Mouse (Mus musculus) hindbrain, embryonic 12.5 days (tissue): Measurements from ENCODE around the gene Abi3. TPM values are rescaled to one million over a fixed set of nuclear protein-coding genes. Genes with fewer than 3 reads are reported as not detected.

Experiments used
- ATAC-seq: fragments of 200-750 bp; cut with Nextera tagmentation; 2 replicates; pipeline ENCODE4 v1.8.0; 2017; ENCODE audit warnings: moderate TSS enrichment; ENCODE audit not compliant: low FRiP score
- H3K27ac ChIP-seq: fragments of 300-500 bp; sonication (generic); 2 replicates; pipeline ENCODE4 v1.5.1; 2016; ENCODE audit warnings: mild to moderate bottlenecking
- H3K27me3 ChIP-seq: fragments of 300-500 bp; sonication (generic); 2 replicates; pipeline ENCODE4 v1.6.1; 2016; ENCODE audit warnings: mild to moderate bottlenecking
- H3K36me3 ChIP-seq: fragments of 300-500 bp; sonication (generic); 2 replicates; pipeline ENCODE4 v1.6.1; 2016; ENCODE audit warnings: mild to moderate bottlenecking
- H3K4me1 ChIP-seq: fragments of 300-500 bp; sonication (generic); 2 replicates; pipeline ENCODE4 v1.6.1; 2016
- H3K4me2 ChIP-seq: fragments of 300-500 bp; sonication (generic); replicated peaks from 2 replicates; pipeline ENCODE4 v1.6.1; 2016; ENCODE audit warnings: mild to moderate bottlenecking
- H3K4me3 ChIP-seq: fragments of 300-500 bp; sonication (generic); 2 replicates; pipeline ENCODE4 v1.5.1; 2016; ENCODE audit warnings: mild to moderate bottlenecking
- H3K9ac ChIP-seq: fragments of 300-500 bp; sonication (generic); 2 replicates; pipeline ENCODE4 v1.6.1; 2016; ENCODE audit warnings: mild to moderate bottlenecking, moderate library complexity
- H3K9me3 ChIP-seq: fragments of 300-500 bp; sonication (generic); replicated peaks from 2 replicates; pipeline ENCODE4 v1.6.1; 2016; ENCODE audit warnings: mild to moderate bottlenecking
- WGBS: fragments of 180-500 bp; shearing (Covaris S2); methylation state at CpG from one replicate; pipeline ENCODE4 v1.1.7; 2016; 5-methylcytosine and 5-hydroxymethylcytosine counted together
- polyA plus RNA-seq: library from polyadenylated mRNA; unstranded; fragments of >200 nt; fragmentation: Nextera tagmentation; extraction: Ambion mirVana; gene quantifications from 2 replicates; pipeline ENCODE4 v1.2.1, GENCODE M21; 2016

Gene Abi3
- polyA plus RNA-seq, 1 experiment from 2014 or later = 3.7 TPM

GRCm38 (mm10) chr11:95857716-95858527 is 15.6 kb upstream of the Abi3 start:
- H3K27me3 ChIP-seq = no peaks in the 10 kb centered on the region
- ATAC-seq = no peak
- peak overlapping the region; percentile 88 for H3K27ac ChIP-seq
- peak overlapping the region; percentile 57 for H3K9ac ChIP-seq
- no peaks in the 10 kb centered on the region for H3K36me3 ChIP-seq
- H3K9me3 ChIP-seq = no peaks in the 10 kb centered on the region
- H3K4me2 ChIP-seq = peak overlapping the region; percentile 77
- 20% methylated on average over 21 of the region's 21 CpGs for WGBS
- peak overlapping the region; percentile 78 for H3K4me3 ChIP-seq
- peaks cover 17% of the 10 kb centered on the region for H3K4me1 ChIP-seq

- ATAC-seq = no peak
- Histone ChIP-seq H3K4me2 (no peak overlapping the region; the same call in 1 of the 2 replicates), H3K9ac (no peak overlapping the region), H3K36me3 (no peaks in the 10 kb centered on the region), H3K9me3 (no peaks in the 10 kb centered on the region), H3K27me3 (no peaks in the 10 kb centered on the region), H3K27ac (no peak overlapping the region), H3K4me3 (0 out of 2 replicates have a peak overlapping the region, but pooled peaks have one; percentile 78), H3K4me1 (peaks cover 17% of the 10 kb centered on the region)
- 82% methylated on average over 4 of the region's 4 CpGs for WGBS
Measured at GRCm38 (mm10) chr11:95857306-95857705, 15.0 kb upstream of the Abi3 start.

GRCm38 (mm10) chr11:95853684-95854083 is 11.4 kb upstream of the Abi3 start:
- Histone ChIP-seq H3K9ac (no peak overlapping the region), H3K27ac (no peak overlapping the region), H3K4me1 (peaks cover 9% of the 10 kb centered on the region), H3K4me3 (no peak overlapping the region), H3K27me3 (0 out of 2 replicates have a peak, but pooled peaks cover 7% of the 10 kb centered on the region), H3K9me3 (no peaks in the 10 kb centered on the region), H3K4me2 (no peak overlapping the region), H3K36me3 (no peaks in the 10 kb centered on the region)
- WGBS = 61% methylated on average over 5 of the region's 5 CpGs
- no peak for ATAC-seq

- Histone ChIP-seq H3K4me1 (no peaks in the 10 kb centered on the region), H3K9me3 (no peaks in the 10 kb centered on the region), H3K36me3 (no peaks in the 10 kb centered on the region), H3K9ac (no peak overlapping the region), H3K4me3 (no peak overlapping the region), H3K27me3 (0 out of 2 replicates have a peak, but pooled peaks cover 10% of the 10 kb centered on the region), H3K27ac (no peak overlapping the region), H3K4me2 (no peak overlapping the region)
- WGBS = 77% methylated on average over 2 of the region's 2 CpGs
- ATAC-seq = no peak
Measured at GRCm38 (mm10) chr11:95850898-95851297, 8.6 kb upstream of the Abi3 start.

GRCm38 (mm10) chr11:95844935-95845334 is 2.7 kb upstream of the Abi3 start:
- Histone ChIP-seq H3K27me3 (peaks cover 32% of the 10 kb centered on the region), H3K4me2 (no peak overlapping the region), H3K36me3 (no peaks in the 10 kb centered on the region), H3K4me3 (no peak overlapping the region), H3K27ac (no peak overlapping the region), H3K9ac (no peak overlapping the region), H3K4me1 (peaks cover 6% of the 10 kb centered on the region), H3K9me3 (no peaks in the 10 kb centered on the region)
- 76% methylated on average over 4 of the region's 4 CpGs for WGBS
- ATAC-seq = no peak

- Histone ChIP-seq H3K4me3 (no peak overlapping the region), H3K27me3 (peaks cover 30% of the 10 kb centered on the region), H3K4me1 (peaks cover 6% of the 10 kb centered on the region), H3K27ac (no peak overlapping the region), H3K9me3 (no peaks in the 10 kb centered on the region), H3K36me3 (no peaks in the 10 kb centered on the region), H3K4me2 (no peak overlapping the region), H3K9ac (no peak overlapping the region)
- 59% methylated on average over 6 of the region's 6 CpGs for WGBS
- ATAC-seq = no peak
Measured at GRCm38 (mm10) chr11:95843421-95843950, 1.2 kb upstream of the Abi3 start.

GRCm38 (mm10) chr11:95842953-95843352 is 677 bp upstream of the Abi3 start:
- no peak for ATAC-seq
- Histone ChIP-seq H3K9me3 (no peaks in the 10 kb centered on the region), H3K4me2 (no peak overlapping the region), H3K4me3 (no peak overlapping the region), H3K27ac (no peak overlapping the region), H3K36me3 (no peaks in the 10 kb centered on the region), H3K4me1 (peaks cover 6% of the 10 kb centered on the region), H3K27me3 (peaks cover 30% of the 10 kb centered on the region), H3K9ac (no peak overlapping the region)
- WGBS = 70% methylated on average over 5 of the region's 5 CpGs

- no peaks in the 10 kb centered on the region for H3K36me3 ChIP-seq
- H3K9me3 ChIP-seq = no peaks in the 10 kb centered on the region
- no peak for ATAC-seq
- H3K4me1 ChIP-seq = peaks cover 12% of the 10 kb centered on the region
- no peak overlapping the region for H3K9ac ChIP-seq
- H3K4me3 ChIP-seq = no peak overlapping the region
- WGBS = 68% methylated on average over 10 of the region's 10 CpGs
- H3K27ac ChIP-seq = no peak overlapping the region
- peaks cover 35% of the 10 kb centered on the region for H3K27me3 ChIP-seq
- H3K4me2 ChIP-seq = no peak overlapping the region
Measured at GRCm38 (mm10) chr11:95841498-95841830, 812 bp downstream of the Abi3 start.

GRCm38 (mm10) chr11:95840694-95841497 is 1.4 kb downstream of the Abi3 start:
- 79% methylated on average over 5 of the region's 5 CpGs for WGBS
- H3K27me3 ChIP-seq = peaks cover 41% of the 10 kb centered on the region
- peaks cover 12% of the 10 kb centered on the region for H3K4me1 ChIP-seq
- H3K36me3 ChIP-seq = no peaks in the 10 kb centered on the region
- no peak overlapping the region for H3K9ac ChIP-seq
- ATAC-seq = no peak
- no peak overlapping the region for H3K27ac ChIP-seq
- no peak overlapping the region for H3K4me2 ChIP-seq
- no peak overlapping the region for H3K4me3 ChIP-seq
- no peaks in the 10 kb centered on the region for H3K9me3 ChIP-seq

- Histone ChIP-seq H3K9ac (no peak overlapping the region), H3K4me2 (no peak overlapping the region), H3K9me3 (no peaks in the 10 kb centered on the region), H3K4me1 (peaks cover 20% of the 10 kb centered on the region), H3K4me3 (no peak overlapping the region), H3K36me3 (no peaks in the 10 kb centered on the region), H3K27ac (no peak overlapping the region), H3K27me3 (peaks cover 57% of the 10 kb centered on the region)
- 71% methylated on average over 8 of the region's 8 CpGs for WGBS
- no peak for ATAC-seq
Measured at GRCm38 (mm10) chr11:95838999-95839868, 3.0 kb downstream of the Abi3 start.

GRCm38 (mm10) chr11:95838598-95838997 is 3.7 kb downstream of the Abi3 start:
- H3K4me3 ChIP-seq = no peak overlapping the region
- 84% methylated on average over 4 of the region's 4 CpGs for WGBS
- H3K4me1 ChIP-seq = peaks cover 26% of the 10 kb centered on the region
- H3K9me3 ChIP-seq = no peaks in the 10 kb centered on the region
- ATAC-seq = no peak
- peaks cover 64% of the 10 kb centered on the region for H3K27me3 ChIP-seq
- H3K36me3 ChIP-seq = no peaks in the 10 kb centered on the region
- H3K9ac ChIP-seq = no peak overlapping the region
- H3K4me2 ChIP-seq = no peak overlapping the region
- no peak overlapping the region for H3K27ac ChIP-seq

- Histone ChIP-seq H3K4me1 (peaks cover 30% of the 10 kb centered on the region), H3K36me3 (no peaks in the 10 kb centered on the region)
- WGBS = 72% methylated on average over 10 of the region's 10 CpGs
Measured at GRCm38 (mm10) chr11:95837059-95837458, 5.2 kb downstream of the Abi3 start, which contains the start of gene Gngt2. TSS of gene Gngt2 (plus strand) at chr11:95837216.

More at GRCm38 (mm10) chr11:95837059-95837458, 5.2 kb downstream of the Abi3 start, which contains the start of gene Gngt2:
- Histone ChIP-seq H3K27me3 (peaks cover 70% of the 10 kb centered on the region), H3K27ac (no peak within 1 kb of the TSS), H3K9ac (no peak within 1 kb of the TSS), H3K4me3 (no peak within 1 kb of the TSS), H3K4me2 (no peak within 1 kb of the TSS), H3K9me3 (no peaks in the 10 kb centered on the region)
- ATAC-seq = no peak
